Mouse (Mus musculus): Measurements from ENCODE around the gene Gm47955.
"Not testable (repeated sequence)": the region's sequence is repeated elsewhere in the genome, so short reads cannot be mapped to it uniquely, and the experiment has no call there.

Gm47955 gene

GRCm38 (mm10) chr1:82959870-82960385 lies at the start of gene Gm47955:
Gene Gm47955, plus strand, starts transcription at chr1:82960286.
- no peak for DNase-seq

GRCm38 (mm10) chr1:82913025-82913424 lies 47.1 kb upstream of the Gm47955 start, which contains the start of gene A030005L19Rik:
Gene A030005L19Rik, plus strand, starts transcription at chr1:82913325.
- DNase-seq: no peak

GRCm38 (mm10) chr1:82913434-82913833 lies 46.7 kb upstream of the Gm47955 start:
- not testable (repeated sequence) for DNase-seq

GRCm38 (mm10) chr1:82924650-82925049 lies 35.4 kb upstream of the Gm47955 start, which contains the start of gene A030014E15Rik:
Gene A030014E15Rik, plus strand, starts transcription at chr1:82924917.
- no peak for DNase-seq

- DNase-seq: not testable (repeated sequence)
These were observed 29.5 kb upstream of the Gm47955 start for GRCm38 (mm10) chr1:82930558-82930957.

GRCm38 (mm10) chr1:82931326-82931725 lies 28.8 kb upstream of the Gm47955 start, which contains the start of gene Gm6217:
Gene Gm6217, minus strand, starts transcription at chr1:82931399.
- not testable (repeated sequence) for DNase-seq

GRCm38 (mm10) chr1:82938666-82939065 lies 21.4 kb upstream of the Gm47955 start:
- peak; percentile 24 for DNase-seq

- DNase-seq: not testable (repeated sequence)
These were observed 17.6 kb upstream of the Gm47955 start for GRCm38 (mm10) chr1:82942505-82942904.

- DNase-seq: not testable (repeated sequence)
These were observed 16.8 kb upstream of the Gm47955 start, which contains the start of gene A030003K21Rik for GRCm38 (mm10) chr1:82943295-82943694. Gene A030003K21Rik, minus strand, starts transcription at chr1:82943388.

- not testable (repeated sequence) for DNase-seq
These were observed 14.1 kb upstream of the Gm47955 start for GRCm38 (mm10) chr1:82946029-82946428.

- DNase-seq: no peak
These were observed 11.5 kb upstream of the Gm47955 start for GRCm38 (mm10) chr1:82948601-82949000.

GRCm38 (mm10) chr1:82955913-82956312 lies 4.2 kb upstream of the Gm47955 start, which contains the start of gene Gm7544:
Gene Gm7544, minus strand, starts transcription at chr1:82956013.
- not testable (repeated sequence) for DNase-seq

- no peak for DNase-seq
These were observed 6.3 kb downstream of the Gm47955 start for GRCm38 (mm10) chr1:82966413-82966812.

- no peak for DNase-seq
These were observed 12.0 kb downstream of the Gm47955 start for GRCm38 (mm10) chr1:82972046-82972445.

- no peak for DNase-seq
These were observed 13.2 kb downstream of the Gm47955 start for GRCm38 (mm10) chr1:82973244-82973643.

GRCm38 (mm10) chr1:82973901-82974300 lies 13.8 kb downstream of the Gm47955 start:
- no peak for DNase-seq

GRCm38 (mm10) chr1:82974342-82974741 lies 14.3 kb downstream of the Gm47955 start:
- no peak for DNase-seq

GRCm38 (mm10) chr1:82975750-82976149 lies 15.7 kb downstream of the Gm47955 start:
- DNase-seq: no peak

- no peak for DNase-seq
These were observed 17.8 kb downstream of the Gm47955 start for GRCm38 (mm10) chr1:82977840-82978239.

GRCm38 (mm10) chr1:82986738-82987137 lies 26.7 kb downstream of the Gm47955 start:
- no peak for DNase-seq

- DNase-seq: no peak
These were observed 27.6 kb downstream of the Gm47955 start for GRCm38 (mm10) chr1:82987530-82988198.

GRCm38 (mm10) chr1:82991062-82991461 lies 31.0 kb downstream of the Gm47955 start:
- peak; percentile 26 for DNase-seq

- DNase-seq: no peak
These were observed 31.5 kb downstream of the Gm47955 start for GRCm38 (mm10) chr1:82991596-82991995.

GRCm38 (mm10) chr1:82992093-82992492 lies 32.0 kb downstream of the Gm47955 start:
- DNase-seq: peak; percentile 67

Measured in kidney, adult 18-20 months (tissue).